Mouse (Mus musculus): ENCODE results near the gene Josd2. TPM values are rescaled to one million over a fixed set of nuclear protein-coding genes. Genes with fewer than 3 reads are reported as not detected.

Gene Josd2
- polyA plus RNA-seq, 1 experiment = 70.6 TPM

- DNase-seq (ENCODE audit: low read depth) = peak; percentile 50
- TF ChIP-seq POLR2A (IDR thresholded peaks at IDR 0.05; ENCODE audit: borderline replicate concordance, extremely low read depth, insufficient read depth, insufficient read length, poor library complexity, severe bottlenecking) = no peak
- no peak for TF ChIP-seq CTCF (IDR thresholded peaks at IDR 0.05; ENCODE audit: borderline replicate concordance, extremely low read depth, insufficient read depth, insufficient read length)
Measured at GRCm38 (mm10) chr7:44475046-44475614, 7.3 kb downstream of the Josd2 start.

GRCm38 (mm10) chr7:44482836-44483435 lies 15.2 kb downstream of the Josd2 start:
- no peak for TF ChIP-seq POLR2A (IDR thresholded peaks at IDR 0.05; ENCODE audit: borderline replicate concordance, extremely low read depth, insufficient read depth, insufficient read length, poor library complexity, severe bottlenecking)
- no peak for DNase-seq (ENCODE audit: low read depth)

DNA sequence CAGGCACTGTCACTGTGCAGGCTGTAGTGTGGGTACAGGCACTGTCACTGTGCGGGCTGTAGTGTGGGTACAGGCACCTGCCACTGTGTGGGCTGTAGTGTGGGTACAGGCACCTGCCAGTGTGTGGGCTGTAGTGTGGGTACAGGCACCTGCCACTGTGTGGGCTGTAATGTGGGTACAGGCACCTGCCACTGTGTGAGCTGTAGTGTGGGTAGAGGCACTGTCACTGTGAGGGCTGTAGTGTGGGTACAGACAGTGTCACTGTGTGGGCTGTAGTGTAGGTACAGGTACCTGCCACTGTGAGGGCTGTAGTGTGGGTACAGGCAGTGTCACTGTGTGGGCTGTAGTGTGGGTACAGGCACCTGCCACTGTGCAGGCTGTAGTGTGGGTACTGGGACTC lies 16.3 kb downstream of the Josd2 start:
- TF ChIP-seq CTCF (IDR thresholded peaks at IDR 0.05; ENCODE audit: borderline replicate concordance, extremely low read depth, insufficient read depth, insufficient read length) = no peak
- TF ChIP-seq POLR2A (IDR thresholded peaks at IDR 0.05; ENCODE audit: borderline replicate concordance, extremely low read depth, insufficient read depth, insufficient read length, poor library complexity, severe bottlenecking) = no peak
- no peak for DNase-seq (ENCODE audit: low read depth)

- peak; percentile 90 for DNase-seq (ENCODE audit: low read depth)
- peak; percentile 98 for TF ChIP-seq CTCF (IDR thresholded peaks at IDR 0.05; ENCODE audit: borderline replicate concordance, extremely low read depth, insufficient read depth, insufficient read length)
- no peak for TF ChIP-seq POLR2A (IDR thresholded peaks at IDR 0.05; ENCODE audit: borderline replicate concordance, extremely low read depth, insufficient read depth, insufficient read length, poor library complexity, severe bottlenecking)
Measured at GRCm38 (mm10) chr7:44484841-44485571, 17.2 kb downstream of the Josd2 start.

DNA sequence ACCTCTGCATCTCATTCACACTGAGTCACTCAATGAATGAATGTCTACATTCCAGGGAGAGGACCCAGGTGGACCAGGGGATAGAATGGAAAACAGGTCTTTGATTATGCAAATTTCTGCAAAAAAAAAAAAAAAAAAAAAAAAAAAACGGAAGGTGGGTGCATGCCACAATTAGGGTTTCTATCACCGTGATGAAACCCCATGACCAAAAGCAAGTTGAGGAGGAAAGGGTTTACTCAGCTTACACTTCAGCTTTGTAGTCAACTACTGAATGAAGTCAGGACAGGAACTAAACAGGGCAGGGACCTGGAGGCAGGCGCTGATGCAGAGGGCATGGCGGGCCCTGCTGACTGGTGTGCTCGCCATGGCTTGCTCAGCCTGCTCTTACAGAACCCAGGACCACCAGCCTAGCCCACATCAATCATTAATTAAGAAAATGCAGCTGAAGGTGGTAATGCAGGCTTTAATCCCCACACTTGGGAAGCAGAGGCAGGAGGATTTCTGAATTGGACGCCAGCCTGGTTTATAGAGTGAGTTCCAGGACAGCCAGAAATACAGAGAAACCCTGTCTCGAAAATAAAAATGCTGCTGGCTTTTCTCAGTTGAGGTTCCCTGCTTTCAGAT lies 17.9 kb downstream of the Josd2 start:
- DNase-seq (ENCODE audit: low read depth) = no peak
- TF ChIP-seq CTCF (IDR thresholded peaks at IDR 0.05; ENCODE audit: borderline replicate concordance, extremely low read depth, insufficient read depth, insufficient read length) = no peak
- no peak for TF ChIP-seq POLR2A (IDR thresholded peaks at IDR 0.05; ENCODE audit: borderline replicate concordance, extremely low read depth, insufficient read depth, insufficient read length, poor library complexity, severe bottlenecking)

DNA sequence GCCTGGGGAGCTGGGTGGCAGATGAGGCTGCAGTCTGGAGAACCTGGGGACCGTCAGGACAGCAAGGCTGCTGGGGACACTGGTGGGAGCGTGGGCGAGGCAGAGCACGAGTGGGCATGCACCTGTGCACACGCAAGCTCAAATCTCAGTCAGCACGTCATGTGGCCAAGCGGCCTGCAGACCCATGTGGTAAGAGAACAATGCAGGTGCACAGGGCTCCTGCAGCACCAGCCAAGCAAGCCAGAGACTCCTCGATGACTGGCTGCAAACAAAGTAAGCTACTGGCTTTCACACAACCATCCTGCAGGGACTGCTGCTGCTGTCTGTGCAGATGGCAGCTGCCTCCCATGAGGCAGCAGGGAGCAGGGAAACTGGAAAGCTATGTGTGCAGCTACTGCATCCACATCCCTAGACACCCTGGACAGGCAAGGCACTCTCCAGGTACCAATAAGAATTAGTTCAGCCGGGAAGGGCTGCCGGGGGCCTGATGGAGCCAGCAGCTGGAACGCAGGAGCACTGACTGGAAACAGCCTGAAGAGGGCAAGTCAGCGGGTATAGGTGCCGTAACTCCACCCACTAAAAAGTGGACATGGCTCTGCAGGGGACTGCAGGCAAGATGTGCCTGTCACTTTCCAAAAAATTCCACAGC lies 19.3 kb downstream of the Josd2 start:
- no peak for DNase-seq (ENCODE audit: low read depth)
- TF ChIP-seq POLR2A (IDR thresholded peaks at IDR 0.05; ENCODE audit: borderline replicate concordance, extremely low read depth, insufficient read depth, insufficient read length, poor library complexity, severe bottlenecking) = no peak
- no peak for TF ChIP-seq CTCF (IDR thresholded peaks at IDR 0.05; ENCODE audit: borderline replicate concordance, extremely low read depth, insufficient read depth, insufficient read length)

DNA sequence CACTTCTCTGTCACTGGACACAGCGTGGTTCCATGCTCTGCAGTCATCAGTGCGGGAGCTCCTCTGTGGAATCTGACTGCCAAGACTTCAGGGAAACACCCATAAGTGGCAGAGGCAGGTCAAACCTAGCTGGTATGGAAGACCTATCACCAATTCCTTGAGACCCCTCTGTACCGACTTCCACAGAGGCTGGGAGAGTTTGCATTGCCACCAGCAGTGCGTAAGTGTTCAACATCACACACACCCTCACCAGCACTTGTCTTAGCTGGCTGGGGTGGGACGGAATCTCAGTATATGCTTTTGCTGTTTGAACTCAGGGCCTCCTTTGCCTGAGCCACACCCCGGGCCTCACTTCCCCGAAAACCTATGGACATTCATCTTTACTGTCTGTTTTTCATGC lies 20.2 kb downstream of the Josd2 start:
- no peak for DNase-seq (ENCODE audit: low read depth)
- TF ChIP-seq POLR2A (IDR thresholded peaks at IDR 0.05; ENCODE audit: borderline replicate concordance, extremely low read depth, insufficient read depth, insufficient read length, poor library complexity, severe bottlenecking) = no peak
- no peak for TF ChIP-seq CTCF (IDR thresholded peaks at IDR 0.05; ENCODE audit: borderline replicate concordance, extremely low read depth, insufficient read depth, insufficient read length)

DNA sequence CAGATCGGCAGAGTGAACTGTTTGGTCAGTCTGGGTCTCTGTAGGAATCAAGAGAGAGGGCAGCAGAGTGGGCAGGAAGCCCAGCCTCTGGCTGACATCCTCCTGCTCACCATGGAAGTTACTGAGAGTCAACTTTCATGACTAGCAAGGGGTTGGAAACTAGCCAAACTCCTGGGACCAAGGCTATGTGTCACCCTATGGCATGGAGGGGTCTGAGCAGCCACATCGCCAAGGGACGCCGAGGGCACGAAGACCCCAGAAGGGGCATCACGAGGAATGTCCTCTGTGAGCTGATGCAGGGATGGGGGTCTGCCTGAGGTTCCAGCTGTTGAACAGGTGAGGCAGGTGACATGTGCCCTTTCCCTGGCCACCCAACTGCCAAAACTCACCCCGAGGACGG lies 20.8 kb downstream of the Josd2 start:
- TF ChIP-seq CTCF (IDR thresholded peaks at IDR 0.05; ENCODE audit: borderline replicate concordance, extremely low read depth, insufficient read depth, insufficient read length) (no peak), POLR2A (IDR thresholded peaks at IDR 0.05; ENCODE audit: borderline replicate concordance, extremely low read depth, insufficient read depth, insufficient read length, poor library complexity, severe bottlenecking) (no peak)
- no peak for DNase-seq (ENCODE audit: low read depth)

DNA sequence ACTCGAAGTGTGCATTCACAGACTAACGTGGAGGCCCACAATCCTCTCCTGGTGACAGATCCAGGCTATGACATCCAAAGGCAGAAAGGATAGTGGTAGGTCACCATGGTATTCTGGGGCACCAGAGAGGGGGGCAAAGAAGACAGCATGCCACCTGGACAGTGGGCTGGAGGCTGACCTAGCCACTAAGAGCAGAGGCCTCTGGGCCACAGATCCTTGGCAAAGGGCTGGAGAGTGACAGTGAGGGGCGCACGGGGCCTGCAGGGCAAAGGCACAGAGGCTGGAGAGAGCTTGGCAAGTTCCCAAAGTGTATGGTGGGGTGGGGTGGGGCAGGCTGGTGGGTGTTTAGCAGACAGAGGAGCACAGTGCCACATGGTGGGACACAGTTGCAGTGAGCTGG lies 22.5 kb downstream of the Josd2 start:
- DNase-seq (ENCODE audit: low read depth) = no peak
- TF ChIP-seq POLR2A (IDR thresholded peaks at IDR 0.05; ENCODE audit: borderline replicate concordance, extremely low read depth, insufficient read depth, insufficient read length, poor library complexity, severe bottlenecking) (no peak), CTCF (IDR thresholded peaks at IDR 0.05; ENCODE audit: borderline replicate concordance, extremely low read depth, insufficient read depth, insufficient read length) (no peak)

DNA sequence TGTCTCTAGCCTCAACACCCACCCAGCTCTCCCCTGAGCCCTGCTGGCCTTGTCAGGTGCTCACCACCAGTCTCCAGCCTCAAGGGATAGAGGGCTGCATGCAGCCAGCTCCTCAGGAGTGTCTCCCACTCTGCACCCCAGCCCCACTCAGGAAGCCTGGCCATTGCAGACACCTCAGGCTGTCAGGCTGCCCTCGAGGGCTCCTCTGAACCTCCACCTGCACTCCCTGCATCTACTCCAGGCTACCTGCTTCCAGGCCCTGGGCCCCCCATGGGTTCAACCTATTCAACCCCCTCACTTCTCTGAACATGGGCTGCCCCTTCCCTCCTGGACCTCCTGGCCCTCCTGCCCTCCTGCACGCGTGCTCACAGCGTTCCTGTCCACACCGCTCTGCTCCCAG lies 23.6 kb downstream of the Josd2 start:
- no peak for DNase-seq (ENCODE audit: low read depth)
- TF ChIP-seq POLR2A (IDR thresholded peaks at IDR 0.05; ENCODE audit: borderline replicate concordance, extremely low read depth, insufficient read depth, insufficient read length, poor library complexity, severe bottlenecking) (no peak), CTCF (IDR thresholded peaks at IDR 0.05; ENCODE audit: borderline replicate concordance, extremely low read depth, insufficient read depth, insufficient read length) (no peak)

DNA sequence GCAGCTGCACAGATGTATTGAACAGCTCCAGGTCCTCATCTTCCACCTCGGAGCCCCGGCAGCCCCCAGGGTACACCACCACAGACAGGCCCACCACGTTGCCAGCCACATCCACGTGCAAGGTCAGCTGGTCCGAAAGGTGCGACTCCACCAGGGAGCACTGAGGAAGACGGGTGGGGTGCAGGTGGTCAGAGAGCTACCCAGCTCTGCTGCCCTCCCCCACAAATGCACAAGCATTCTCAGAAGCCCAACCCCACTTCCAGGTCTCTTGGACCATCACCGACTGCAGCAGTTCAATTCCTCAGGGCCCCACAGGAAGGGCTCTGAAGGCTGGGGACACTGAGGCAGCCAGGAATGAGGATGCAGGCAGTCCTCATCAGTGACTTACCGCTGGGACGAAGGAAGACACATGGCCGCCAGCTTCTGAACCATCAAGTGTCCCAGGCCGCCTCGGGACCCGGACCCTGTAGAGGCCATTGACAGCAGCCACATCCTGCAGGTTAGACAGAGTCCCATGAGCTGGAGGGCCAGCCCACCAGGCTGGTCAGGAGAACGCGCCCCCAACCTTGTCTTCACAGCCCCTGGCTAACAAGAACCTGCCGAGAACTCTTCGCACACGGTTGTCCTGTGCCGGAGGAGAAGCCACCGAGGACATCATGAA lies 24.5 kb downstream of the Josd2 start:
- TF ChIP-seq CTCF (IDR thresholded peaks at IDR 0.05; ENCODE audit: borderline replicate concordance, extremely low read depth, insufficient read depth, insufficient read length) (no peak), POLR2A (IDR thresholded peaks at IDR 0.05; ENCODE audit: borderline replicate concordance, extremely low read depth, insufficient read depth, insufficient read length, poor library complexity, severe bottlenecking) (no peak)
- DNase-seq (ENCODE audit: low read depth) = no peak
